24 mouse cellular contexts compared by ENCODE assay signal in the genomic region with DNA sequence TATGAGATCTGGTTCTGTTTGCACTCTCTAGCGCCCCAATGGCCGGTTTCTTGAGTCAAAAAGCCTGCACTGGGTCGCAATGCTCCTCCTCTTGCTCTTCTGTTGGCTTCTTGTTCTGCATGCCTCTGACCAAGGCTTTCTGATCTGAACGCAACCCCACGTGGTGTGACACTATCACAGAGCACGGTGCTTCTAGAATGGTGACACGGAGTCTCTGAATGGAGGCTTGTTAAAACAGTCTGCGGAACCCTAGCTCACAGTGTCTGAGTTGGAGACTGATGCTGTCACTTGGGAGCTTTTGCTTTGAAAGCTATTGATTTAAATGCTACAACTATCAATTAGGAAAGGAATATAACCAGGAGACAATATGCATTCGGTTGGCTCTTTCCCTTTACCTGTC.
"Had no signal": no experiment of that assay in that cellular context is flagged by ENCODE, and none has a peak within 500 bp of the region (broad histone marks: within the 10 kb centered on the region; RNA-seq: fewer than 3 reads in every experiment).

No protein-coding gene starts in this region.

- H3K4me1 ChIP-seq: kidney, embryonic 15.5 days; limb, embryonic 13.5 days; limb, embryonic 15.5 days had no signal

- H3K36me3 ChIP-seq: heart, embryonic 13.5 days; heart, embryonic 15.5 days; hindbrain, embryonic 15.5 days; kidney, embryonic 15.5 days; limb, embryonic 13.5 days; limb, embryonic 15.5 days had no signal

- H3K4me3 ChIP-seq: heart, adult 2 months; heart, embryonic 13.5 days; heart, embryonic 15.5 days; hindbrain, embryonic 15.5 days; kidney, embryonic 15.5 days; limb, embryonic 13.5 days; limb, embryonic 15.5 days had no signal

- DNase-seq: forebrain, postnatal 0 days; gastrocnemius, postnatal 14 days; gastrocnemius, postnatal 36 days; heart, adult 11 months; heart, adult 2 months; heart, postnatal 14 days; heart, postnatal 36 days; kidney, adult 11 months; kidney, adult 2 months; kidney, adult 9 months; kidney, postnatal 36 days; layer of hippocampus, adult 9-11 months; layer of hippocampus, postnatal 36 days; left cerebral cortex, postnatal 4 days had no signal

- ATAC-seq: forebrain, postnatal 0 days; hindbrain, postnatal 0 days; intestine, embryonic 16.5 days had no signal

- H3K27me3 ChIP-seq: heart, embryonic 13.5 days; heart, embryonic 15.5 days; hindbrain, embryonic 15.5 days; kidney, embryonic 15.5 days; limb, embryonic 13.5 days; limb, embryonic 15.5 days had no signal

- H3K9me3 ChIP-seq: heart, embryonic 13.5 days; heart, embryonic 15.5 days; hindbrain, embryonic 15.5 days; kidney, embryonic 15.5 days; limb, embryonic 13.5 days; limb, embryonic 15.5 days had no signal

- H3K27ac ChIP-seq: heart, adult 2 months; heart, embryonic 13.5 days; heart, embryonic 15.5 days; hindbrain, embryonic 15.5 days; hindbrain, postnatal 0 days; kidney, embryonic 15.5 days; kidney, postnatal 0 days; limb, embryonic 13.5 days; limb, embryonic 15.5 days had no signal

- H3K9ac ChIP-seq: forebrain, postnatal 0 days; heart, embryonic 13.5 days; heart, embryonic 15.5 days; hindbrain, embryonic 15.5 days; kidney, embryonic 15.5 days; limb, embryonic 13.5 days; limb, embryonic 15.5 days had no signal

- H3K4me2 ChIP-seq: heart, embryonic 11.5 days; heart, embryonic 13.5 days; heart, embryonic 15.5 days; hindbrain, embryonic 15.5 days; kidney, embryonic 15.5 days; limb, embryonic 13.5 days; limb, embryonic 15.5 days had no signal
